Mouse (Mus musculus) limb, embryonic 10.5 days (tissue): ENCODE measurements around the gene Golga3. TPM values are rescaled to one million over a fixed set of nuclear protein-coding genes. Genes with fewer than 3 reads are reported as not detected.

Experiments
- DNase-seq: peaks from one replicate; pipeline ENCODE4 v3.0.0-alpha.2; 2017; ENCODE audit warnings: low spot score
- H3K27ac ChIP-seq: fragments of 300-500 bp; sonication (generic); 2 replicates; pipeline ENCODE4 v1.5.1; 2016; ENCODE audit warnings: mild to moderate bottlenecking
- H3K27me3 ChIP-seq: fragments of 300-500 bp; sonication (generic); 2 replicates; pipeline ENCODE4 v1.6.1; 2016; ENCODE audit warnings: low read depth, mild to moderate bottlenecking; ENCODE audit not compliant: poor library complexity, severe bottlenecking
- H3K36me3 ChIP-seq: fragments of 300-500 bp; sonication (generic); 2 replicates; pipeline ENCODE4 v1.6.1; 2016; ENCODE audit warnings: mild to moderate bottlenecking, moderate library complexity
- H3K4me1 ChIP-seq: fragments of 300-500 bp; sonication (generic); 2 replicates; pipeline ENCODE4 v1.6.1; 2016
- H3K4me3 ChIP-seq: fragments of 300-500 bp; sonication (generic); 2 replicates; pipeline ENCODE4 v1.5.1; 2016; ENCODE audit warnings: mild to moderate bottlenecking, moderate library complexity
- H3K9me3 ChIP-seq: fragments of 300-500 bp; sonication (generic); replicated peaks from 2 replicates; pipeline ENCODE4 v1.6.1; 2016; ENCODE audit warnings: mild to moderate bottlenecking
- WGBS: fragments of 180-500 bp; shearing (Covaris S2); methylation state at CpG from one replicate; pipeline ENCODE4 v1.1.7; 2016; 5-methylcytosine and 5-hydroxymethylcytosine counted together
- polyA plus RNA-seq: library from polyadenylated mRNA; unstranded; fragments of >200 nt; fragmentation: Nextera tagmentation; extraction: Ambion mirVana; gene quantifications from 2 replicates; pipeline ENCODE4 v1.2.1, GENCODE M21; 2016

Gene Golga3
- polyA plus RNA-seq, 1 experiment from 2014 or later, result 23.1 TPM

DNA sequence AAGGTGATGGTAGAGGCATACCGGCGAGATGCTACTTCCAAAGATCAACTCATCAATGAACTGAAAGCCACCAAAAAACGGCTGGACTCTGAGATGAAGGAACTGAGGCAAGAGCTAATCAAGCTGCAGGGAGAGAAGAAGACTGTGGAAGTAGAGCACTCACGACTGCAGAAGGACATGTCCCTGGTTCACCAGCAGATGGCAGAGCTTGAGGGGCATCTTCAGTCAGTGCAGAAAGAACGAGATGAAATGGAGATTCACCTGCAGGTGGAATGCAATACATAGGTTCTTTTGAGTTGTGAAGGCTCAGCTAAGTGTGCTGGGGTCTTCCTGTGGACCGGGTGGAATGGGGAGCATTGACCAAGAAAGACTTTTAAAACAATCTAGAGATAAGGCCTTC is 28.3 kb downstream of the Golga3 start:
- DNase-seq, result no peak
- no peak overlapping the region for H3K4me3 ChIP-seq
- peaks cover 98% of the 10 kb centered on the region for H3K36me3 ChIP-seq
- no peaks in the 10 kb centered on the region for H3K9me3 ChIP-seq
- no peak overlapping the region for H3K27ac ChIP-seq
- no peaks in the 10 kb centered on the region for H3K27me3 ChIP-seq
- 86% methylated on average over 6 of the region's 6 CpGs for WGBS
- no peaks in the 10 kb centered on the region for H3K4me1 ChIP-seq

DNA sequence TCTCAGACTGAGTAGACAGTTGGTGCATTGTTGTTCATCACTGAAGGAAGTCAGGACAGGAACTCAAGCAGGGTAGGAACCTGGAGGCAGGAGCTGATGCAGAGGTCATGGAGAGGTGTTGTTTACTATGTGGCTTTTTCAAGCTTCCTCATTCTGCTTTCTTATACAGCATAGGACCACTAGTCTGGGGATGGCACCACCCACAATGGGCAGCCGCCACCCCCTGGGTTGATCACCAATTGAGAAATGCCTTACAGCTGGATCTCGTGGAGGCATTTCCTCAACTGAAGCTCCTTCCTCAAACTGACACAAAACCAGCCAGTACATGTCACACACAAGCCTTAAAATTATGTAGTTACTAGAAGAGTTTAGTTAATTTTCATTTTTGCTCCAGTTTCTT is 34.8 kb downstream of the Golga3 start:
- Histone ChIP-seq H3K9me3 (no peaks in the 10 kb centered on the region), H3K27ac (no peak overlapping the region), H3K4me1 (no peaks in the 10 kb centered on the region), H3K27me3 (no peaks in the 10 kb centered on the region), H3K4me3 (no peak overlapping the region), H3K36me3 (peaks cover 99% of the 10 kb centered on the region)
- no peak for DNase-seq
- 93% methylated on average over 2 of the region's 2 CpGs for WGBS

- 95% methylated on average over 3 of the region's 3 CpGs for WGBS
Observed at GRCm38 (mm10) chr5:110216780-110217179, 40.3 kb downstream of the Golga3 start.

GRCm38 (mm10) chr5:110220331-110220730 is 43.8 kb downstream of the Golga3 start:
- peaks cover 88% of the 10 kb centered on the region for H3K36me3 ChIP-seq
- WGBS, result 98% methylated on average over 4 of the region's 4 CpGs
- no peak overlapping the region for H3K27ac ChIP-seq

More at GRCm38 (mm10) chr5:110216780-110217179, 40.3 kb downstream of the Golga3 start:
- DNase-seq, result no peak
- H3K27me3 ChIP-seq, result no peaks in the 10 kb centered on the region
- no peak overlapping the region for H3K4me3 ChIP-seq
- no peak overlapping the region for H3K27ac ChIP-seq
- H3K9me3 ChIP-seq, result no peaks in the 10 kb centered on the region
- H3K36me3 ChIP-seq, result peaks cover 99% of the 10 kb centered on the region
- H3K4me1 ChIP-seq, result no peaks in the 10 kb centered on the region

DNA sequence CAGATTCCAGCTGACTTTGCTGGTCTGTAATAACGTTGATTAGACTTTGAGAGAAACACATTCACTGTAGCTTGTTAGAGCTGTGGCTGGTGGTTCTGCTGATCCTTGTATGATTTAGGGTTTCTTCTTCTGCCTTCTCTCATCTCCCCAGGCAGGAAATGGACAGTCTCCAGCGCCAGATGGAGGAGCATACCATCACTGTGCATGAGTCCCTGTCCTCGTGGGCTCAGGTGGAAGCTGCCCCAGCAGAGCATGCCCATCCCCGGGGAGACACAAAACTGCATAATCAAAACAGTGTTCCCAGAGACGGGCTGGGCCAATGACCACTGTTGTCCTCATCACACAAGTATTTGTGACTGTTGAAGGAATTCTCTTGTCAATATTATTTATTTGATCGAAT is 46.3 kb downstream of the Golga3 start:
- no peaks in the 10 kb centered on the region for H3K27me3 ChIP-seq
- DNase-seq, result no peak
- H3K4me3 ChIP-seq, result no peak overlapping the region
- H3K36me3 ChIP-seq, result peaks cover 76% of the 10 kb centered on the region
- no peaks in the 10 kb centered on the region for H3K4me1 ChIP-seq
- H3K9me3 ChIP-seq, result no peaks in the 10 kb centered on the region
- 85% methylated on average over 6 of the region's 6 CpGs for WGBS
- no peak overlapping the region for H3K27ac ChIP-seq

More at GRCm38 (mm10) chr5:110220331-110220730, 43.8 kb downstream of the Golga3 start:
- no peaks in the 10 kb centered on the region for H3K4me1 ChIP-seq
- DNase-seq, result no peak
- H3K4me3 ChIP-seq, result no peak overlapping the region
- H3K27me3 ChIP-seq, result no peaks in the 10 kb centered on the region
- no peaks in the 10 kb centered on the region for H3K9me3 ChIP-seq

DNA sequence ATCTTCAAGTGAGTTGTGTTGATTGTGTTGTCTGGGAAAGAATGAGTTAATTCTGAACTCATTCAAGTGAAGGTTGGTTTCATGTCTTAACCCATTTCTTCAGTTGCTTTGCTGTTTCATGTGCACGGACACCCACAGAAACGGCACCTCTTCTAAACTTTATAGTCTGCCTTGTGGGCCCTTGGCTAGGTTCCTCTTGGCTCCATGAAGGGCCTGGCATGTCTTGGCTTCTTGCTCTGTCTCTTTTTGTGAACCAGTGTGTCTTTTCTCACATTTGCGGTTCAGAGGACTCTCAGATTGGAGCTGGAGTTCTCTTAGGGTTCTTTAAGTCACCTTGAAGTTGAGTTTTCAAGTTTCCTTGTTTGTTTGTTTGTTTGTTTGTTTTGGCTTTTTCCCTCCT is 48.6 kb downstream of the Golga3 start:
- Histone ChIP-seq H3K27ac (no peak overlapping the region), H3K4me1 (peaks cover 2% of the 10 kb centered on the region), H3K27me3 (no peaks in the 10 kb centered on the region), H3K36me3 (peaks cover 55% of the 10 kb centered on the region), H3K9me3 (no peaks in the 10 kb centered on the region), H3K4me3 (no peak overlapping the region)
- DNase-seq, result no peak
- 91% methylated on average over 3 of the region's 3 CpGs for WGBS

GRCm38 (mm10) chr5:110227336-110227883 is 50.9 kb downstream of the Golga3 start:
- 43% methylated on average over 1 of the region's 1 CpGs for WGBS
- no peaks in the 10 kb centered on the region for H3K27me3 ChIP-seq
- no peak overlapping the region for H3K4me3 ChIP-seq
- H3K36me3 ChIP-seq, result peaks cover 32% of the 10 kb centered on the region
- DNase-seq, result no peak
- no peaks in the 10 kb centered on the region for H3K9me3 ChIP-seq
- H3K27ac ChIP-seq, result no peak overlapping the region
- H3K4me1 ChIP-seq, result peaks cover 13% of the 10 kb centered on the region

GRCm38 (mm10) chr5:110230401-110230779 is 53.9 kb downstream of the Golga3 start:
- H3K36me3 ChIP-seq, result peaks cover 34% of the 10 kb centered on the region
- H3K9me3 ChIP-seq, result no peaks in the 10 kb centered on the region
- H3K27me3 ChIP-seq, result no peaks in the 10 kb centered on the region
- DNase-seq, result no peak
- peak overlapping the region; percentile 98 for H3K4me3 ChIP-seq
- H3K4me1 ChIP-seq, result peaks cover 15% of the 10 kb centered on the region
- peak overlapping the region; percentile 95 for H3K27ac ChIP-seq
- WGBS, result 12% methylated on average over 8 of the region's 8 CpGs

GRCm38 (mm10) chr5:110230780-110231461 is 54.4 kb downstream of the Golga3 start, which contains the start of gene Ankle2:
TSS of gene Ankle2 (plus strand) at chr5:110231004.
- peaks cover 38% of the 10 kb centered on the region for H3K36me3 ChIP-seq
- H3K27me3 ChIP-seq, result no peaks in the 10 kb centered on the region
- peak within 1 kb of the TSS; percentile 95 for H3K27ac ChIP-seq
- H3K4me1 ChIP-seq, result peaks cover 15% of the 10 kb centered on the region
- WGBS, result under 1% methylated on average over 79 of the region's 81 CpGs
- no peaks in the 10 kb centered on the region for H3K9me3 ChIP-seq
- peak within 1 kb of the TSS; percentile 98 for H3K4me3 ChIP-seq
- DNase-seq, result peak; percentile 97

- DNase-seq, result no peak
- peak overlapping the region; percentile 95 for H3K27ac ChIP-seq
- H3K9me3 ChIP-seq, result no peaks in the 10 kb centered on the region
- no peaks in the 10 kb centered on the region for H3K27me3 ChIP-seq
- H3K4me1 ChIP-seq, result peaks cover 15% of the 10 kb centered on the region
- WGBS, result 50% methylated on average over 13 of the region's 13 CpGs
- peaks cover 44% of the 10 kb centered on the region for H3K36me3 ChIP-seq
- H3K4me3 ChIP-seq, result peak overlapping the region; percentile 98
Observed at GRCm38 (mm10) chr5:110231638-110232037, 55.1 kb downstream of the Golga3 start.

- no peak overlapping the region for H3K27ac ChIP-seq
- H3K4me3 ChIP-seq, result no peak overlapping the region
- no peaks in the 10 kb centered on the region for H3K27me3 ChIP-seq
- peaks cover 45% of the 10 kb centered on the region for H3K36me3 ChIP-seq
- H3K9me3 ChIP-seq, result no peaks in the 10 kb centered on the region
- peaks cover 15% of the 10 kb centered on the region for H3K4me1 ChIP-seq
- 94% methylated on average over 6 of the region's 6 CpGs for WGBS
- DNase-seq, result no peak
Observed at GRCm38 (mm10) chr5:110232346-110232745, 55.8 kb downstream of the Golga3 start.

GRCm38 (mm10) chr5:110244091-110244490 is 67.6 kb downstream of the Golga3 start:
- Histone ChIP-seq H3K4me1 (no peaks in the 10 kb centered on the region), H3K27ac (no peak overlapping the region), H3K9me3 (no peaks in the 10 kb centered on the region), H3K4me3 (no peak overlapping the region), H3K27me3 (no peaks in the 10 kb centered on the region), H3K36me3 (peaks cover 98% of the 10 kb centered on the region)
- no peak for DNase-seq
- 84% methylated on average over 2 of the region's 2 CpGs for WGBS

DNA sequence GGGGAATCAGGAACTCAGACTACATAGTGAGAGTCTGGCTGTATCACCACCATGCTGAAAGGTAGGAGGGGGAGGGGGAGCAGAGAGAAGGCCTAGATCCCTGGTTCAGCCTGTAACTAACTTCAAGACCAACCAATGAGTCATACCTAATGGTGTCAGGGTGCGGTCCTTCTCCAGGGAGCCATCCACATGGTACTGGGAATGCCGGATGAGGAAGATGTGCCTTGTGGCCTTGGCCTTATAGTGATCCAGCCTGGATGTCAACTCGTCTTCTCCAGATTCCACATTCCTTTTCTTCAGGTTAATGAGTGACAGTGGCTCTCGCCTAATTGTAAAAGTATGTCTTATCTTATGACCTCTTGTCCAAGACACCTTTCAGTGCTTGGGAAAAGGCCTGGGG is 90.4 kb downstream of the Golga3 start:
- H3K9me3 ChIP-seq, result no peaks in the 10 kb centered on the region
- no peak overlapping the region for H3K4me3 ChIP-seq
- peaks cover 10% of the 10 kb centered on the region for H3K4me1 ChIP-seq
- no peak overlapping the region for H3K27ac ChIP-seq
- WGBS, result 93% methylated on average over 4 of the region's 4 CpGs
- peaks cover 53% of the 10 kb centered on the region for H3K36me3 ChIP-seq
- DNase-seq, result no peak
- no peaks in the 10 kb centered on the region for H3K27me3 ChIP-seq
